Mouse (Mus musculus): ENCODE results near the gene Spaca4.
A peak's percentile ranks its signal among the peaks of the same experiment; 100 is the strongest.

Spaca4 gene

DNA sequence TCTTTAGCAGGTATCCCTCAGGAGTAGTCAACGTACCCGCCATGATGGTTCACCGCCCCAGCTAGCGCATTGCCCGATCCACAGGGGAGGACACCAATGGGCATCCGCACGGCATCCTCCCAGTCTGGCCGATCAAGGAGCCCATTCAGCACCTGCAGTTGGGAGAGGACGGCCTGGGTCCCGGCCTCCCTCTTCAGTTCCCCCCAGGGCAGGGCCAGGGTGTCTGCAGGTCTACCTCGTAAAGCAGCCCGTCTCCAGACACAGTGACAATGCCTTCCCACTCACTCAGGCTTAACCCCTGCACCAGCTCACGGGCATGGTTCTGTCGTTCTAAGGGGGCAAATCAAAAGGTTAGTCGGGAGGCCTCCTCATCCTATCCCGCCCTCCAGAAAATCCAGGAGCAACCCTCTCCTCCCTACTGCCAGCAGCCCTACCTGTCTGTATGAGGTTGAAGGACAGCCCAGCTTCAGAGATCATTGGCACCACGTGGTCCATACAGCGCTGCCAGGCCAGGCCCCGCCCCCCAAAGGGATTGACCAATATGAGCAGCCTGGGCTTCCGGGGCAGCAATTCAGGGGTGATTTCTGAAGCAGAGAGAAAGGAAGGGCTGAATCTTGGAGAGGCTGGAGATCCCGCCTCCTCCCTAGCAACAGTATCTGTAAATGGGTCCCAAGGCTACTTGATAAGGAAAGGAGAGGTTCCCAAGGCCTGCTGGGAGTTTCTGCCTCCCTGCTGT is 13.4 kb downstream of the Spaca4 start:
- peak in 1 of 2 experiments; percentile 76 for DNase-seq (ENCODE audit: low spot score in 2 of 2)

DNA sequence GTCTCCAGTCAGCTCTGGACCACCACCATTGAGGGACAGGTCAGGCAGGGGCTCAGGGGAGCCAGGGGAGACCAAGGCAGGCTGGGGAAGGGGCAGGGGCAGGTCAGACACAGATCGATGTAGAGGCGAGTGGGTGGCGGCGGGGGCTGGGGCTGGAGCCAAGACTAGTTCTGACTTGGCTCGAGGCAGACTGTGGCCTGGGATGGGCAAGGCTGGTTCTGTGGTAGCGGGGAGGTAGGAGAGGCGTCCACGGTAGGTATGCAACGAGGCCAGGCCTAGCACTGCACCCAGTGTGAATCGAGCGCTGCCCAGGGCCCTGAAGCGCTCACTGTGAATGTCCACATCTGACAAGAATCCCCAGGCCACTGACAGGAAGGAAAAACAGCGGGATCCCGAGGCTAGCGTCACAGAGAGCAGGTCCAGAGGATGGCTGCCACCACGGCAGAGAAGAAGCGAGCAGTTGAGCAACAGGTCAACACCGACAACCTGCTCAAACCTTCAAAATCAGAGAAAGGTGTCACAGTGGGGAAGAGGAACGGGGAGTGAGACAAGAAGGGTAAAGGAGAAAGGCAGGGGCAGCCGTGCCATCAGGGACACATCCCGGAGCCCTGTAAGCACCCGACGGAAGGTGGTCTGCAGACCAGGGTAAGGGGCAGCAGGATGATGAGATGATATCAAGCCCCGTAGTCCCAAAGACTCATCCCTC is 14.1 kb downstream of the Spaca4 start:
- no peak for DNase-seq (ENCODE audit: low spot score in 2 of 2)

DNA sequence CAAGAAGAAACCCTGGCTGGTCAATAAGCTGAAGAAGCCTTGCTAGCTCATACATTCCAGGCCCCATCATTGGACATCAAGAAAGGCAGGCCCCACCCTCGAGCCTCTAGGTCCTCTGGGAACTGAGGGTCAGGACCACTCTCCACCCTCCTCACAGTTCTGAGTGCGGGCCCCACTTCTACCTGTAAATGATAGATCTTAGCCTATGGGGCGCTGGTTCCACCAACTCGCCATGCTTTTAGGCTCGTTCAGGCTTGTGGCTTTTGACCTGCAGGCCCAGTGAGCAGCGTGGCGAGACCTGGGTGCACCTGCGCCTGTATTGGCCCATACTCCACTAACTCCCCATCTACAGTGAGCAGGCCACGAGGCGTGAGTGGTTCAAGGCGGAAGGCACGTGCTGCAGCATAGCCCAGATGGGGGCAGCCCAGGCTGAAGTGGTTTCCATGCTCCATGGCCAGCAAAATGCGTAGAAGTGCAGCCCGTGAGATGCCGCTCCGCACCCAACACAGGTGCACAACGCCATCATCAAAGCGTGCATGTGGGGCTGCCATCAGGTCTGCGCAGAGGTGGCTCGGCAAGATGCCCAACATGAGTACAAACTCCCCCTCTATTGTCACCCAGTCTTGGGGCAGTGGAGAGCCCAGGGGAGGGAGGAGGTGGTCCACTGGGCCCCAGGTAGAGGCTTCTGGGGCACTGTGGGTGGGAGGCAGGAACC is 15.0 kb downstream of the Spaca4 start:
- DNase-seq (ENCODE audit: low spot score in 2 of 2) = no peak

DNA sequence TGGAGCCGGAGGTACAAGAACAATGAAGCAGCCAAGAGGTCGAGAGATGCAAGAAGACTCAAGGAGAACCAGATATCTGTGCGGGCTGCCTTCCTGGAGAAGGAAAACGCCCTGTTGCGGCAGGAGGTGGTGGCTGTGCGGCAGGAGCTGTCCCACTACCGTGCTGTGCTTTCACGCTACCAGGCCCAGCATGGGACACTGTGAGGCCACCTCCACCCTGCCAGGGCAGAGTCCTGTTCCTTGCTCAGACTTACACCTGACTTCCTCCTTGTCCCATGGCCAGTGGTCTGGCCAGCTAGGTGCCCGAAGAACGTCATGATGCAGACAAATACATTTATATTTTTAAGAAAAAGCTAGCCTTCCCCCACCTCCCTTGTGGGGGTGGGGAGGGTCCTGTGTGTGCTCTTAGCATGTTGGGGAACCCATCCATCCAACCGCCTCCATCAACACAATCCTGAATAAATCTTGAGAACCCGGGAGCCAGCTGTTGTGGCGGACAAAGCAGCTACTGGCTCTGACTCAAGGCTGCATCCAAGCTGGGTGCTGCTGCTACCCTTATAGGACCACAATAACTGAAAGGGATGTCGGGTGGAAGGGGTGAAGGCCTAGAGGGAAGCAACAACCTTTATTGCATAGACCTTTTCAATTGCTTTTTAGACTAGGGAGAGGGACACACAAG is 15.8 kb downstream of the Spaca4 start:
- DNase-seq (ENCODE audit: low spot score in 2 of 2) = no peak

DNA sequence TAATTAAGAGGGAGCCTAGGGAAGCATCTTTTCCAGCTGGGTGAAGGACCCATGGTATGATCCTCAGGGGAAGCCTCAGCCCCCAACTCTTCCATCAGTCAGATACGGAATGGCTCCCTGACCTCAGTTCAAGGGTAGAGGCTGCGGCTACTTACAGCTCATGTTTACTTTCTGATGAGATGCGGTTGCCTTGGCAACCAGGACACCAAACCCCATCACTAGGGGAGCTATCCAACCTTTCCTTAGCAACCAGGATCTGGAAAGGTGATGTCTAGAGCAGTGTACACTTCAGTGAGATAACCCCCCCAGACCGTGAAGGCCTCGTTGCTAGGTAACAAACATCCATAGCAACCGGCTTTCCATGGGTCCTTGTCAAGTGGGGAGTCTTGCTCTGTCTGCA is 16.6 kb downstream of the Spaca4 start:
- DNase-seq (ENCODE audit: low spot score in 2 of 2) = no peak

DNA sequence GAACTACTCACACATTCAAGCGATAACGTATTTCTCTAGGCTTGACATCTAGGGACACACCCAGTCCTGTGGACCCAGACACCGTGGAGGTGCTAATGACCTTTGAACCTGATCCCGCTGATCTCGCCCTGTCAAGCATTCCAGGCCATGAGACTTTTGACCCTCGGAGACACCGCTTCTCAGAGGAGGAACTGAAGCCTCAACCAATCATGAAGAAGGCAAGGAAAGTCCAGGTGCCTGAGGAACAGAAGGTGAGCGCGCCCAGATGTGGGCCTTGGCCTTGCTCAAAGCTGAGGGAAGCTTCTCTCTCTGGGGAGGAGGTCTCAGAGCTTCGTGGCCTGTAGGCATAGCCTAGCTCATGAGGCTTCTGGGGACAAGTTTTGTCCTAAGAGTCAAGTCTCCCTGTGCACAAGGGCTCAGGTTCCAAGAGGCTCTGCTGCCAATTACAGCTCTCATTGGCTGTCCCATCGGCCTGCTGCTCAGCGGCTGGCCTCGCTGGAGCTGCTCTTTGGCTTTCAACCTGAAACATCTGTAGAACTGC is 17.3 kb downstream of the Spaca4 start:
- DNase-seq (ENCODE audit: low spot score in 2 of 2) = no peak

DNA sequence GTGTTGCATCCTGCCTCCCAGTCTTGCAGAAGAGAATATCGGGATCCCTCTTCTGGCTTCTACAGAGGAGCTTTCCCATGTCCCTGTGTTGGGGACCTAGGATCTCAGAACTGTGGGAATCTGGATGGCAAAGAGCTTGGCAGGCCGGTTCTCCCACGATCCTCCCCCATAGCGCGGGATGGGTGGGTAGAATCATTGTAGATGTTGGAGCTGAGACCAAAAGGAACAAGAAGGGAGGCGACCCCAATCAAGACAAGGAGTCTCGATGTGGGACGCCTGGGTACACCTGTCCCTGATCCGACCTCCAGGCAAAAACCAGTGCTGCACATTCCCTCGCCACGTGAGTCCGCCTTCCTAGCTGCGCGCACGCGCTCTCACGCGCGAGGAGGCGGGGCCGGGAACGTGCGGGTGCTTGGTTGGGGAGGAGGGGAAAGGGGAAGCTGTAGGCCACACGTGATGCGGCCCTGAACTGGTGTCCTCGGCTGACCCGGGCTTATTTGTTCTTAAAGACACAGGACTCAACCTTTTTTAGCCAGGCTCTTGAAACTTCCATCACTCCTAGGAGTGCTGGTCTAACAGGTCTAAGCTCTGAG is 18.1 kb downstream of the Spaca4 start:
- DNase-seq (ENCODE audit: low spot score in 2 of 2) = peak; percentile 95 to 98

DNA sequence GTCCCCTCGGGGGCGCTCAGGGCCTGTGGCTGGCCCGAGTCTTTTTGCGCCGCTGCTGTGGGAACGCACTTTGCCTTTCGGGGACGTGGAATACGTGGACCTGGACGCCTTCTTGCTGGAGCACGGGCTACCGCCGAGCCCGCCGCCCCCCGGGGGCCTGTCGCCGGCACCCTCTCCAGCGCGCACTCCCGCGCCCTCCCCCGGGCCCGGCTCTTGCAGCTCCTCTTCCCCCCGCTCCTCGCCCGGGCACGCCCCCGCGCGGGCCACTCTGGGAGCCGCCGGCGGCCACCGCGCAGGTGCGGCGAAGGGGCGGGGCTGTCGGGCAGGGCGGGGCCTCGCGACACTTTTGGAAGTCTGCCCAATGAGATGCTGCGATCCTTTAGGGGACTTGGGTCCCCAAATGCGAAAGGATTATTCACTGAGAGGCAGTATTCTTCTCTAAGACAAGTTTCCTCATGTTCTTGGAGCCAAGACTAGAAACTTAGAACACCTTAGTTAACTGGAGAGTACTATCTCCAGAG is 18.8 kb downstream of the Spaca4 start:
- DNase-seq (ENCODE audit: low spot score in 2 of 2) = peak; percentile 81 to 87

DNA sequence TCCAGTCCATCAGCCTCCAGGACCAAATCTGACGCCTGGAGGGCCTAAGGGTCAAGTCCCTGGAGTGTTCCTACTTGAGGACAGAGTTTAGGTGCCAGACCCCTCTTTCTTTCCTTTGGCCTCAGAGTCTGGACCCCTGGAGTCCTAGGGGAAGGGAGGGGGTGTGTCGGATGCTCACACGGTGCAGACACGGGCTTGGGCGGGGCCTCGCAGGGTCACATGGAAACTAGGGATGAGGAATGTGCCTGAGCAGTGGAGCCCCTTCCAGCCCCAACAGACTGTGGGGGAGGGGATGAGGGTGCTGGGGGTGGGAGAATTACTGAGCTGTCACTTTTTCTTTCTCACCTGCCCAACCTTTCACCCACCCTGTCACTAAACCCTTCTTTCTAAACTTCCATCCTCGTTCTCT is 19.7 kb downstream of the Spaca4 start:
- peak; percentile 78 to 89 for DNase-seq (ENCODE audit: low spot score in 2 of 2)

DNA sequence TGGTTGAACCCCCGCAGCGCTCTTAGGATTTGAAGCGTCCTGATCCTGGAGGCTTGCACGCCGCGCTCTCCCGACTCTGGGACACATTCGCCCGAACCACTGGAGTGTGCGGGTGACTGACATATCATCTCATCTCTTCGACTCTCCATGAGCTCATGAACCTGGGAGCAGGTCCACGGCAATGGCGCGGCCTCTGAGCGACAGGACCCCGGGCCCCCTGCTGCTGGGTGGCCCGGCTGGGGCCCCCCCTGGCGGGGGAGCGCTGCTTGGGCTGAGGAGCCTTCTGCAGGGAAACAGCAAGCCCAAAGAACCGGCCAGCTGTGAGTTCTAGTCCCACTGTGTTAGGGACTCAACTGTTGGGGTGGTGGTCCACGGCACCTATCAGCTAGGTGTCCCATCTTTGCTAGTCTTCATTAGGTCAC is 20.2 kb downstream of the Spaca4 start:
- DNase-seq (ENCODE audit: low spot score in 2 of 2) = no peak

DNA sequence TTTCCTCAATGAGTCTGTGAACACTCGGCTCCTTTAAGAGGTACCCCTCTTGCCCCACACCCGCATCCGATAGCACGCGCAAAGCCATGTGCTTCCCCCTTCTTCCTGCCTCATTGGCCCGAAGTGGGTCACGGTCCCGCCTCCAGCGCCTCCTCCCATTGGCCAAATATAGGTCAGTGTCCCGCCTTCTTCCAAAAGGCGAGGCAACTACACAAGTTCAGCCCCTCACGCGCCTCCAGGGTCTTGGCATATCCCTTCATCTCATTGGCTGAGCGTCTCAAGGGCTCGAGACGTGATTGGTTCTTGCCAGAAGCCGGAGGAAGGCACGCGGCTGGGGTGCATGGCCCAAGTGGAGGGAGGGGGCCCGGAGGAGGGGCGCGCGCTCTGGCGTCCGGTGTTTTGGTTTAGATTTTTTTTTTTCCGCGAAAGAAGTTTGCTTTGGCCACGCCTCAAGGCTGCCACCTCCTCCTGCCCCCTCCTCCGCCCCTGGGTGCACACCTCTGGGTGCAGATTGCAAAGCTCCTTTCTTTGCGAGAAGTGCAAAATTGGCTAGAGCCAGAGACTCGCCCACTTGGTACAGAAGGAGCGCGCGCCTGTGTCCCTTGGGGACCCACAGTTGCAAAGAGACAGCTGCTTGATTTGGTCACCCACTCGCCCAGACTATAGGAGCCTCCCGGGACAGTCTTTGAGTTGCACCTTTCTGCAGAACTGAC is 20.7 kb downstream of the Spaca4 start, which contains the start of gene Dbp:
TSS of gene Dbp (plus strand) at position 359 of the 713 bp plus-strand sequence.
- peak; percentile 99 to 100 for DNase-seq (ENCODE audit: low spot score in 2 of 2)

DNA sequence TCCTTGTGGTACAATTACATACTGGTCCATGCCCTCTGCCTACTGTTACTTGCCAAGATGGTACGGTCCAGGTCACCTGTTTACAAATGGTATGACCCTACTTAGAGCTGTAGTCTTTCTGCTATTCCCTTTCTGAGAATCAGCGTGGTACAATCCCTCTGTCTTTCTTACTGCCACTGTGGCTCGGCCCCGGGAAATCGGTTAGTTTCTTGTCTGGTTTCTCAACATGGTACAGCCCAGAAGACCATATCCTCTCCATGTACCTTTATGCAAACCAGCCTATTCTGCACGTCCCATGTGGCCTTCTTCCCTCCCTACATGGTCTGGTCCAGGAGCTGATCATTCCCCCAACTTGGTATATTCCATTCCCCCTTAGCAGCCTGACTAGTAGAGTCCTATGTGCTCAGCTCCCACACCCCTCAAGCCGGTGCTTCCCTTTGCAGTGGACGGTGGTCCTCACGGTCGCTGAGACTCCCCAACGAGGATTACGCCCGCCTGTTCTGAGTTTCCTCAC is 21.5 kb downstream of the Spaca4 start:
- DNase-seq (ENCODE audit: low spot score in 2 of 2) = peak; percentile 61 to 65

DNA sequence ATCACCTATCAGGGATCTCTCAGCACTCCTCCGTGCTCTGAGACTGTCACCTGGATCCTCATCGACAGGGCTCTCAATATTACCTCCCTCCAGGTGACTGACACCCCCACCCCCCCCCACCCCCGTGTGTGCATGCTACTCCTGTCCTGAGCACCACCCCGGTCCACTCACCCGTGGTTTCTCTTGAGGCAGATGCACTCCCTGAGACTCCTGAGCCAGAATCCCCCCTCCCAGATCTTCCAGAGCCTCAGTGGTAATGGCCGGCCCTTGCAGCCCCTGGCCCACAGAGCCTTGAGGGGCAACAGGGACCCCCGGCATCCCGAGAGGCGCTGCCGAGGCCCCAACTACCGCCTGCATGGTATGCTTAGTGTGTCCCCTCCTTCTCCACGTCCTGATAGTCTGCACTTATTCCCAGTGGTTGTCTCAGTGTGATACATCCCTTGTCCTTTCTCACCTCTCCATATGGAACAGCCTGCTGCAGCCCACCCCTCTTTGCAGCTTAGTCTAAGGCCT is 22.0 kb downstream of the Spaca4 start:
- no peak for DNase-seq (ENCODE audit: low spot score in 2 of 2)

DNA sequence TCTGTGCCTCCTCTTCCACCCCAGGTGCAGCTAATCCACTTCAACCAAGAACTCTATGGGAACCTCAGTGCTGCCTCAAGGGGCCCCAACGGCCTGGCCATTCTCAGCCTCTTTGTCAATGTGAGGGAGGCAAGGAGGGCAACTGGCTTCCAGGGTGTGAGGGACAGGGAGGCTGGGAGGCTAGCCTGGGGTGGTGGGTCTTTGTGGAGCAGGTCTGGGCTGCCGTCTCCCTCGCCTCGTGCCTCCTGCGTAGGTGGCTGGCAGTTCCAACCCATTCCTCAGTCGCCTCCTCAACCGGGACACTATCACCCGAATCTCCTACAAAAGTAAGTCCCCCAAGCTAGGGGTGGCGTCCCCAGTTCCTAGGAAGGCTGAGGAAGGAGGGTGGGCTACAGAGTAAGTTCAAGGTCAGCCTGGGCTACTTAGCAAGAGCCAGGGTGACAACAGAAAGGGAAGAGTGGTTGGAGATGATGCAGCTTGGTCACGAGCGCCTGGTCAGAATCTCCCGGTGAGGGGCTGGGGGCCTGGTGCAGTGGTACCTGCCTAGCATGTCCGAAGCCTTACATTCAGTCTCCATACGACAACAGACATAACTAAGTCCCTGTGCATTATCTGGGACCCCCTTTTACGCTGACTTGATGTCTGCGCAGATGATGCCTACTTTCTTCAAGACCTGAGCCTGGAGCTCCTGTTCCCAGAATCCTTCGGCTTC is 22.6 kb downstream of the Spaca4 start:
- DNase-seq (ENCODE audit: low spot score in 2 of 2) = no peak

DNA sequence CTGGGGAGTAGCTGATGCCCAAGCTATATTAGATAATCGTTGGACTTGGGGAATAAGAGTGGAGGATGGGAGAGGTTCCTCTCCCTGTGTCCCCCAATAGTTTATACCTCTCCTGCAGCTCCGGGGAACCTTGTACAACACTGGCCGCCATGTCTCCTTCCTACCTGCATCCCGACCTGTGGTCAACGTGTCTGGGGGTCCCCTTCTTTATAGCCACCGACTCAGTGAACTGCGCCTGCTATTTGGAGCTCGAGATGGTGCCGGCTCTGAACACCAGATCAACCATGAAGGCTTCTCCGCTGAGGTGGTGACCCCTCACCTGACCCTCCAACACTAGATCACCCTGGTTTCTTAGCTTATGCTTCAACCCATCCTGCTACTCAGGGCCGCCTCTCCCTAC is 23.3 kb downstream of the Spaca4 start:
- DNase-seq (ENCODE audit: low spot score in 2 of 2) = no peak

DNA sequence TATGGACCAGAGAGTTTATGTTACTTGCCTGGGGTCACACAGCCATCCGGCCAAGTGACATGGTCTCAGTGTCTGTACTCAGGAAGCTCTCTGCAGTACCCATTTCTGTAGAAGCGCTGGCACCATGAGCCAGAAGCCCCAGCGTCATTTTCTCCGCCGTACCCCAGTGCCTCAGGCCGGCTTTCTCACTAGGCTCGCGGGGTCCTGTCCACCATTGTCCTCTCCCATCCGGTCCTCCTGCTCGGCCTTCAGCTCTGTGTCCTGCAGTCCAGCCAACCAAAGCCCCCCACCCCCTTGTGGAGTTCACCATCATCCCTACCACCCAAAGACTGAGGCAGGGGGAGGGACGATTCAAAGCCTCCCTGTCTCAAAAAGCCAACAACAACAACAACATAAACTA is 24.0 kb downstream of the Spaca4 start:
- no peak for DNase-seq (ENCODE audit: low spot score in 2 of 2)

DNA sequence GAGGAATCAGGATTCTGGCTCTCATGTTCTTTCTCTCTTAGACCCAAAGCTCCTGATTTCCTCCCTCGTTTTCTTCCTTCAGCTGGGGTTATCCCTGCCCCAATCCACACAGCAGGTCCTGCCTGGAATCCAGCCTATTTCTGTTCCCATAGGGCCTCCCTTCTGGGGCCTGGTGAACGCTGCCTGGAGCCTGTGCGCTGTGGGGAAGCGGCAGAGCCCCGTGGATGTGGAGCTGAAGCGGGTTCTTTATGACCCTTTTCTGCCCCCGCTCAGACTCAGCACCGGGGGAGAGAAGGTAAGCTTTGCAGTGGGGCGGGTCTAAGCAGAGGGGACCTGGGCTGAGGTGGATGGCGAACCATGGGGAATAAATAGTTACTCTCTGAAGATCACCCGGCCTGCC is 24.5 kb downstream of the Spaca4 start:
- DNase-seq (ENCODE audit: low spot score in 2 of 2) = no peak

DNA sequence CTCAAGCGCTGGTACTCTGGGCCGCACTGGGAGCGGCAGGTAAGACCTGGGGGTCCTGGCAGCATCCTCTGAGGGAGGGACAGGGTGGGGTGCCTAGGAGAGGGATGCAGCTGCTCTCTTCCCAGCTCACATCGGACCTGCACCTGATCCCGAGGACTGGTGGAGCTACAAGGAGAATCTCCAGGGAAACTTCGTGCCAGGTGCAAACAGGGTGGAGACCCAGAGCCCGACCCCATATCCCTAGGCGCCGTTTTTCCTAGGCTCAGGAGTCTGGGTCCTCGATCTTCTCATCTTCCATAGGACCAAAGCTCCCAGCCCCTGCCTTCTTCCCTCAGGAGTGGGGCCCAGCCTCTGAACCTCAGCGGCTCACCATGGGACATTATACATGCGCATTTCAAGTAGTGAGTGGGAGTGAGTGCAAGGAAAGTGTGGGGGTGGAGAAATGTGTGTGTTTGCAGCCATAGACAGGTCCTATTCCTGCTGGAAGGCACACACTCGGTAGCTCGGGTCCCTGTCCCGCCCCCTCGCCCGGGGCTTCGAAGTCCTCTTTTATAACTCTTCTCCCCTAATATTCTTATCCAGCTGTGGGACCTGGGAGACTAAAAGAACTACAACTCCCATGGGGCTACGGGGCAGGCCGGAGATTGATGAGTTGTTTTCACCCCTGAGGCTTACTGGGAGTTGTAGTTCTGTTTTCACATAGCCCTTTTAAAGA is 25.2 kb downstream of the Spaca4 start:
- peak; percentile 69 to 79 for DNase-seq (ENCODE audit: low spot score in 2 of 2)

Measured in urinary bladder, postnatal 36 days (tissue).